Mouse (Mus musculus) limb, embryonic 14.5 days (tissue): ENCODE results near the gene Fbxo31. TPM values are rescaled to one million over a fixed set of nuclear protein-coding genes. Genes with fewer than 3 reads are reported as not detected.
"Not testable (repeated sequence)": the region's sequence is repeated elsewhere in the genome, so short reads cannot be mapped to it uniquely, and the experiment has no call there.

Experiments
- ATAC-seq: fragments of 200-750 bp; cut with Nextera tagmentation; 2 replicates; pipeline ENCODE4 v1.8.0; 2017; ENCODE audit warnings: low read depth, moderate number of reproducible peaks, moderate TSS enrichment; ENCODE audit not compliant: low FRiP score
- DNase-seq: peaks from one replicate; pipeline ENCODE4 v3.0.0-alpha.2; 2015; ENCODE audit warnings: low spot score
- H3K27ac ChIP-seq: fragments of 300-500 bp; sonication (generic); replicated peaks from 2 replicates; pipeline ENCODE4 v1.5.1; 2014; ENCODE audit warnings: low read depth, mild to moderate bottlenecking, low read length, moderate library complexity, mixed read lengths
- H3K27me3 ChIP-seq: fragments of 300-500 bp; sonication (generic); 2 replicates; pipeline ENCODE4 v1.6.1; 2014; ENCODE audit warnings: low read length, mixed read lengths; ENCODE audit not compliant: control insufficient read depth, insufficient read depth
- H3K36me3 ChIP-seq: fragments of 300-500 bp; sonication (generic); 2 replicates; pipeline ENCODE4 v1.6.1; 2014; ENCODE audit warnings: mild to moderate bottlenecking, low read length, moderate library complexity, mixed read lengths; ENCODE audit not compliant: control insufficient read depth, insufficient read depth
- H3K4me1 ChIP-seq: fragments of 300-500 bp; sonication (generic); 2 replicates; pipeline ENCODE4 v1.6.1; 2014; ENCODE audit warnings: antibody characterized with exemption, low read length, mixed read lengths; ENCODE audit not compliant: control insufficient read depth, insufficient read depth
- H3K4me2 ChIP-seq: fragments of 300-500 bp; sonication (generic); replicated peaks from 2 replicates; pipeline ENCODE4 v1.6.1; 2014; ENCODE audit warnings: low read depth, mild to moderate bottlenecking, low read length, moderate library complexity; ENCODE audit not compliant: severe bottlenecking
- H3K4me3 ChIP-seq: fragments of 300-500 bp; sonication (generic); replicated peaks from 2 replicates; pipeline ENCODE4 v1.5.1; 2014; ENCODE audit warnings: low read length
- H3K9ac ChIP-seq: fragments of 300-500 bp; sonication (generic); 2 replicates; pipeline ENCODE4 v1.6.1; 2014; ENCODE audit warnings: mild to moderate bottlenecking, low read depth, low read length, moderate library complexity; ENCODE audit not compliant: severe bottlenecking
- H3K9me3 ChIP-seq: fragments of 300-500 bp; sonication (generic); 2 replicates; pipeline ENCODE4 v1.6.1; 2016; ENCODE audit warnings: low read length; ENCODE audit not compliant: control insufficient read depth
- POLR2A ChIP-seq: fragments of 200-500 bp; IDR thresholded peaks from 2 replicates; pipeline ENCODE4 v1.8.0; 2012; ENCODE audit warnings: inconsistent platforms, mild to moderate bottlenecking, moderate library complexity, borderline replicate concordance; ENCODE audit not compliant: insufficient read depth, insufficient read length; ENCODE audit errors: extremely low read depth
- WGBS: fragments of 180-500 bp; shearing (Covaris S2); extraction: QIAGEN DNeasy Blood & Tissue Kit; methylation state at CpG from one replicate; pipeline ENCODE4 v1.1.7; 2014; 5-methylcytosine and 5-hydroxymethylcytosine counted together
- polyA plus RNA-seq, 2 experiments: library from polyadenylated mRNA; depleted of rRNA in 1 of 2; stranded (reverse) in 1 of 2; unstranded in 1 of 2; fragments of >200 nt; fragmentation: Nextera tagmentation in 1 of 2; extraction: Ambion mirVana in 1 of 2; gene quantifications; 2 replicates each; pipeline versions ENCODE4 v1.2.1 to v1.2.3; 2012 to 2014

Fbxo31 gene
- polyA plus RNA-seq, 2 experiments: 19.1 to 21.5 TPM

- TF ChIP-seq POLR2A: no peak
Measured at GRCm38 (mm10) chr8:121602411-121602810, 23.8 kb upstream of the Fbxo31 start.

GRCm38 (mm10) chr8:121599842-121600241 is 21.2 kb upstream of the Fbxo31 start:
- Histone ChIP-seq H3K4me3 (no peak overlapping the region), H3K9ac (no peak overlapping the region), H3K4me1 (no peaks in the 10 kb centered on the region), H3K27me3 (no peaks in the 10 kb centered on the region), H3K36me3 (peaks cover 78% of the 10 kb centered on the region), H3K9me3 (no peaks in the 10 kb centered on the region), H3K27ac (no peak overlapping the region), H3K4me2 (no peak overlapping the region)
- WGBS: 88% methylated on average over 14 of the region's 14 CpGs
- TF ChIP-seq POLR2A: no peak
- ATAC-seq (no peak), DNase-seq (no peak)

More at GRCm38 (mm10) chr8:121602411-121602810, 23.8 kb upstream of the Fbxo31 start:
- Histone ChIP-seq H3K4me1 (no peaks in the 10 kb centered on the region), H3K9ac (no peak overlapping the region), H3K4me2 (no peak overlapping the region), H3K27ac (no peak overlapping the region), H3K36me3 (peaks cover 88% of the 10 kb centered on the region), H3K4me3 (no peak overlapping the region), H3K9me3 (no peaks in the 10 kb centered on the region), H3K27me3 (no peaks in the 10 kb centered on the region)
- DNase-seq (no peak), ATAC-seq (no peak)
- WGBS: 95% methylated on average over 12 of the region's 12 CpGs

GRCm38 (mm10) chr8:121598892-121599291 is 20.3 kb upstream of the Fbxo31 start:
- no peak overlapping the region for H3K4me2 ChIP-seq
- H3K27ac ChIP-seq: no peak overlapping the region
- WGBS: 20% methylated on average over 7 of the region's 7 CpGs
- no peak for TF ChIP-seq POLR2A
- H3K36me3 ChIP-seq: peaks cover 78% of the 10 kb centered on the region
- no peak overlapping the region for H3K4me3 ChIP-seq
- ATAC-seq (peak; percentile 75), DNase-seq (peak; percentile 78)
- H3K27me3 ChIP-seq: no peaks in the 10 kb centered on the region
- no peak overlapping the region for H3K9ac ChIP-seq
- no peaks in the 10 kb centered on the region for H3K4me1 ChIP-seq
- H3K9me3 ChIP-seq: no peaks in the 10 kb centered on the region

- H3K27ac ChIP-seq: no peak overlapping the region
- no peak overlapping the region for H3K4me3 ChIP-seq
- H3K9me3 ChIP-seq: no peaks in the 10 kb centered on the region
- TF ChIP-seq POLR2A: no peak
- H3K27me3 ChIP-seq: no peaks in the 10 kb centered on the region
- H3K4me1 ChIP-seq: no peaks in the 10 kb centered on the region
- ATAC-seq (no peak), DNase-seq (no peak)
- H3K36me3 ChIP-seq: peaks cover 81% of the 10 kb centered on the region
- no peak overlapping the region for H3K4me2 ChIP-seq
- 89% methylated on average over 7 of the region's 7 CpGs for WGBS
- H3K9ac ChIP-seq: no peak overlapping the region
Measured at GRCm38 (mm10) chr8:121598190-121598589, 19.6 kb upstream of the Fbxo31 start.

- 65% methylated on average over 2 of the region's 2 CpGs for WGBS
- not testable (repeated sequence) for H3K4me3 ChIP-seq, H3K4me2 ChIP-seq, H3K9me3 ChIP-seq, H3K4me1 ChIP-seq, DNase-seq, H3K9ac ChIP-seq, H3K27me3 ChIP-seq, ATAC-seq, H3K27ac ChIP-seq
- peaks cover 75% of the 10 kb centered on the region for H3K36me3 ChIP-seq
Measured at GRCm38 (mm10) chr8:121597492-121597891, 18.9 kb upstream of the Fbxo31 start.

- ATAC-seq (no peak), DNase-seq (no peak)
- peaks cover 11% of the 10 kb centered on the region for H3K4me1 ChIP-seq
- no peak overlapping the region for H3K27ac ChIP-seq
- no peak for TF ChIP-seq POLR2A
- no peaks in the 10 kb centered on the region for H3K9me3 ChIP-seq
- H3K9ac ChIP-seq: no peak overlapping the region
- H3K4me3 ChIP-seq: no peak overlapping the region
- H3K36me3 ChIP-seq: peaks cover 40% of the 10 kb centered on the region
- no peak overlapping the region for H3K4me2 ChIP-seq
- no peaks in the 10 kb centered on the region for H3K27me3 ChIP-seq
- WGBS: 78% methylated on average over 9 of the region's 9 CpGs
Measured at GRCm38 (mm10) chr8:121593983-121594382, 15.4 kb upstream of the Fbxo31 start.
